Mouse (Mus musculus) adrenal gland (tissue): Measurements from ENCODE around the gene Klk15.
"Not testable (repeated sequence)": the region's sequence is repeated elsewhere in the genome, so short reads cannot be mapped to it uniquely, and the experiment has no call there.

Experiments
- intact Hi-C: fragments of 180-260 bp; cut with DNase I; formaldehyde crosslinking; loops from one replicate; pipeline ENCODE4 v1.15.1; 2025
- long read RNA-seq, 2 experiments: library from polyadenylated mRNA; unstranded; transcript quantifications; one replicate each; pipeline ENCODE4 v2.0.0; 2020; ENCODE audit warnings: borderline replicate concordance in 1 of 2; ENCODE audit not compliant: insufficient replicate concordance in 1 of 2

Gene Klk15
- long read RNA-seq, experiment 1, result 0 reads
- long read RNA-seq, experiment 2, result 0 reads

GRCm38 (mm10) chr7:43933440-43933839 is at the start of gene Klk15:
TSS of gene Klk15 (plus strand) at chr7:43933740.
- intact Hi-C loops, result no loop called here

DNA sequence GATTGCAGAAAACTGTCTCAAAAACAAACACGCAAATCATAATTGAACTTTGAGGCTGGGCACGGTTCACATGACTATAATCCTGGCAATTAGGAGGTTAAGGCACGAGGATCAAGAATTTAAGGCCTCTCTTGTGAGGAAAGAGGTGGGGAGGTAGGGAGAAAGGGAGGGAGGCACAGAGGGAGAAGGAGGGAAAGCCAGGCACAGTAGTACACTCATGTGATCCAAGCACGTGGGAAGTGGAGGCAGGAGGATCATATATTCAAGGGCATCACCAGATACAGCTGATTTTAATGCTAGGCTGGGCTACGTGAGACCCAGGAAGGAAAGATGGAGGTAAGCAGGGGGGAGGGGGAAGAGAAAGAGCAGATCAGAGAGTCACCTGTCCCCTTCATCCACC is 42.2 kb upstream of the Klk15 start:
- intact Hi-C loops, result loop anchor here (10.0 kb wide), 1 partner anchor 107 kb away; the partner anchor contains the start of gene Klk10

- intact Hi-C loops, result loop anchor here (10.0 kb wide), 1 partner anchor 107 kb away; the partner anchor contains the start of gene Klk10
Measured at GRCm38 (mm10) chr7:43891788-43892187, 41.8 kb upstream of the Klk15 start.

- intact Hi-C loops, result loop anchor here (1.0 to 10.0 kb wide), 3 partner anchors 23 to 216 kb away; partner anchors contain the start of gene Klk10
Measured at GRCm38 (mm10) chr7:43894836-43895235, 38.7 kb upstream of the Klk15 start.

DNA sequence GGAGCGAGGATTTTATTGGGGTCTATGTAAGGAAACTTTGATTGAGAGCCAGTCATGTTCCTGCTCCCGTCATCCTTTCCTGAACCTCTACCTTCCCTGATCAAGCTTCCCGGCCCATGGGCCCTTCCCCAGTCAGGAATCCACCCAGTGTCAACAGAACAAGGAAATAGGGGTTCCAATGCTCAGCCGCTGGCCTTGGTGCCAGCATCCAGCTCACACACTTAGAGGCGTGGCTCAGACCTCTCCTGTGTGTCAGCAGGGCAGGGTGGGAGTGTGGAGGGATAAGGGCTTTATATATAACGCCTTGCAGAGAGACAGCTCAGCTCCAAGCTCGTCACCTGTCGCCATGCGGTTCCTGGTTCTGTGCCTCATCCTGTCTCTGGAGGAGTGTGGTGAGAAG is 18.7 kb upstream of the Klk15 start:
- intact Hi-C loops, result no loop called here

- intact Hi-C loops, result no loop called here
Measured at GRCm38 (mm10) chr7:43918426-43918825, 15.1 kb upstream of the Klk15 start.

- intact Hi-C loops, result no loop called here
Measured at GRCm38 (mm10) chr7:43918871-43919270, 14.7 kb upstream of the Klk15 start.

GRCm38 (mm10) chr7:43919559-43920451 is 13.7 kb upstream of the Klk15 start:
- intact Hi-C loops, result loop anchor here (2.0 to 10.0 kb wide), 2 partner anchors 47 to 435 kb away; no protein-coding TSS in a partner anchor

DNA sequence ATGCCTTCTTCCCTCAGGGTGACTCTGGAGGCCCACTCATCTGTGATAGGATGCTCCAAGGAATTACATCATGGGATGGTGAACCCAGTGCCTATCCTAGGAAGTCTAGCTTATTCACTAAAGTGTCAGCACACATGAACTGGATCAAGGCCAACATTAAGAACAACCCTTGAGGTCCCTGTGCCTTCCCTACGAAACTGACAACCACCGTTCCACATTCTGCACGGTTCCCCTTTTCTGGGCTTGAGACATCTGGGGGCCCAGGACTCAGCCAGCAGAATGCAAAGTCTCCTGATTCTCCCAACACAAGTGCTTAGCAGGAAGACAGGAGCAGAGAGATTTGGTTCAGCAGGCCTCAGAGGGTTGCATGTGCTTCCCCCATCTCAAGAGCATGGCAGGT is 13.0 kb upstream of the Klk15 start:
- intact Hi-C loops, result loop anchor here (2.0 to 10.0 kb wide), 2 partner anchors 48 to 434 kb away; no protein-coding TSS in a partner anchor

- intact Hi-C loops, result loop anchor here (2.0 to 10.0 kb wide), 2 partner anchors 48 to 434 kb away; no protein-coding TSS in a partner anchor
Measured at GRCm38 (mm10) chr7:43921087-43921486, 12.5 kb upstream of the Klk15 start.

GRCm38 (mm10) chr7:43921941-43922340 is 11.6 kb upstream of the Klk15 start:
- intact Hi-C loops, result loop anchor here (2.0 to 10.0 kb wide), 2 partner anchors 49 to 433 kb away; no protein-coding TSS in a partner anchor

- intact Hi-C loops, result loop anchor here (10.0 kb wide), 1 partner anchor 429 kb away; no protein-coding TSS in a partner anchor
Measured at GRCm38 (mm10) chr7:43925985-43926384, 7.6 kb upstream of the Klk15 start.

DNA sequence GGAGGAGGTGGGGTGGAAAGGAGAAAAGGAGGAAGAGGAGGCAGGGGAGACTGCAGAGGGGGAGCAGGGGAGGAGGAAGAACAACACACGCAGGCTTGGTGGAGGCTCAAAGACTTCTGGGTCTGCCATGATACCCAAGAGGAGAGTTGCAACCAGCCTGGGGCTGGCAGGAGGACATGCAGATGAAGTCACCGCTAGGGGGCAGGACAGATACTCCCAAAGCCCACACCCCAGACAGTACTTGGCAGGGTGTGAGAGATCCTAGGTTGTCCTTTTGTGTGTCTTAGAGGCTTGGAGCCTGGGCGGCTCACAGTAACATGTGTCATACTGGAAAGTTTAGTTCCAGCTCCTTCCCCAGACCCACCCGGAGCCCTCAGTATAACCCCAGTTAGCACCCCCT is 5.0 kb upstream of the Klk15 start:
- intact Hi-C loops, result loop anchor here (10.0 kb wide), 1 partner anchor 426 kb away; no protein-coding TSS in a partner anchor

DNA sequence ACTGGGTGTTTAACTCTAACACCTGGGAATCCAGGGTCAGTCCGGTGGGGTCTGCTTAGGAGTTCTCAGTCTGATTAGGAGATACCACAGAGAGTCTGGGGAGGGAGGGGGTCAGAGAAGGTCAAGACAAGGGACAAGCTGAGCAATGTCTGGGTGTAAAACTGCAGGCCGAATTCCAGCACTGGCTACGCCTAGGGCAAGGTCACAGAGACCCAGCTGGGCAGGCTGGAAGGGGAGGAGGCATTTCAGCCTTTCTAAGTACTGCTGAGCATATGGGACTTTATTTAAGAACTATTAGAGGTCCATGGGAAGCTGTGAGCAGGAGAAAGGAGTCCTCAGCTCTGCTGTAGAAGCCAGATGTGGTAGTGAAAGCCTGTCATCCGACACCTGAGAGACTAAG is 1.2 kb upstream of the Klk15 start:
- intact Hi-C loops, result no loop called here

DNA sequence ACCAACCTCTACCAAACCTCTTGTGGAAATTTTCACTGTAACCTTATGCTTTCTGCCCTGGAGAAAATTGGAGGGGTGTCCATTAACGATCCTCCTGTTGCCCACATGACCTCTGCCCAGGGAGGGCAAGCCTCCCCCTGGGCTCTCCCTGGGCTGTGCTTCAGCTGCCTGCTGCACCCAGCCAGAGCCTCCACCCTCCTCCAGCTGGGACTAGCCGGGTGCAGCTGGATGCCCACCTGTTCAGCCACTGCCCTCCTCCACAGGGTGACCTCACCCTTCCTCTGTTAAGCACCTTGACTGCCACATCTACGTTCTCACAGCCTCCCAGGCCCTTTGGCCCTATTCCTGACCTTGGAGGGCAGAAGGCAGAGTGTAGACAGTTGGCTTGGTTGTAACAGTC is 1.2 kb downstream of the Klk15 start:
- intact Hi-C loops, result no loop called here

- intact Hi-C loops, result no loop called here
Measured at GRCm38 (mm10) chr7:43936551-43936950, 3.0 kb downstream of the Klk15 start.

- intact Hi-C loops, result not testable (repeated sequence)
Measured at GRCm38 (mm10) chr7:43942293-43942692, 8.8 kb downstream of the Klk15 start.

DNA sequence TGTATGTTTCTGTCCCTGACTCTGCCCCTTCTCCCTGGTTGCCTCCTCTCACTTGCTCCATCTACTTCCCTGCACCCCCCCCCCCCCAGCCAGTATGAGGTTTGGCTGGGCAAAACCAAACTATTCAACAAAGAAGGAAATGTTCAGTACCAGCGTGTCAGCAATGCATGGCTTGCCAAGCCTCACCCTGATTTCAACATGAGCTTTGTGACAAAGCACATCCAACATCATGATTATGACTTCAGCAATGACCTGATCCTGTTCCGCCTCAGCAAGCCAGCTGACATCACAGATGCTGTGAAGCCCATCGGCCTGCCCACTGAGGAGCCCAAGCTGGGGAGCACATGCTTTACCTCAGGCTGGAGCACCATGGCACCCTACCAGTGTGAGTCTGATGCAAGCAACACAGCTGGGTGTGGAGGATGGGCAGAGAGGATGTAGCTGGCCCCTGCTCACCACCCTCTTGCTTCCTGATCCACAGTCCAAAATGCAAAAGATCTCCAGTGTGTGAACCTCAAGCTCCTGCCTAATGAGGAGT is 11.3 kb downstream of the Klk15 start:
- intact Hi-C loops, result no loop called here

DNA sequence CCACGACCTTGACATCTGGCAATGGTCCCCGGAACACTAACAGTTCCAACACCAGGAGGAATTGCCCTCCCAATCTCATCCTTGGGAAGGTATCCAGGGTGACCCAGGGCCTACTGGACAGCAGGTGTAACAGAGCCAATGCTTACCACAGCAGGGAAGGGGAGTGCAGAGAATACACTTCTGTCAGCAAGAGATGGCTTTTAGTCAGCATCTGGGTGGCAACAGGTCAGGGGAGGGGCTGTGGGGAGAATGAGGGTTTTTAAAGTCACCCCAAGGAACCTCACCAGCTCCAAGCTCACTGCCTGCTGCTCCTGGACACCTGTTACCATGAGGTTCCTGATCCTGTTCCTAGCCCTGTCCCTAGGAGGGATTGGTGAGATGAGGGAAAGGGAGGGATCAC is 16.8 kb downstream of the Klk15 start, which contains the start of gene Klk1b8:
Klk1b8 (plus strand) TSS at position 301 of the 400 bp plus-strand sequence.
- intact Hi-C loops, result no loop called here

DNA sequence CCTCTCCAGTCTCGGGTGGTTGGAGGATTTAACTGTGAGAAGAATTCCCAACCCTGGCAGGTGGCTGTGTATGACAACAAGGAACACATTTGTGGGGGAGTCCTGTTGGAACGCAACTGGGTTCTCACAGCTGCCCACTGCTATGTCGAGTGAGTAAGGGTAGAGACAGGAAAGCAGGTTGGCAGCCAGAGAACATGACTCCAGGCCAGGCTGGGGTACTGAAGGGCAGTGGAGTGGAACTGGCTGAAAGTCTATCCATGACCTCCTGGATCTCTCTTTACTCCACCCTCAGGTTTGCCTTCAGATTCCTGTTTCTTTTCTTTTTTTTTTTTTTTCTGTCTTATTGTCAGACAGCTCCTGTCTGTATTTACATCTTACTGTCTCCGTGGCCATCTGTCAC is 19.2 kb downstream of the Klk15 start:
- intact Hi-C loops, result no loop called here

DNA sequence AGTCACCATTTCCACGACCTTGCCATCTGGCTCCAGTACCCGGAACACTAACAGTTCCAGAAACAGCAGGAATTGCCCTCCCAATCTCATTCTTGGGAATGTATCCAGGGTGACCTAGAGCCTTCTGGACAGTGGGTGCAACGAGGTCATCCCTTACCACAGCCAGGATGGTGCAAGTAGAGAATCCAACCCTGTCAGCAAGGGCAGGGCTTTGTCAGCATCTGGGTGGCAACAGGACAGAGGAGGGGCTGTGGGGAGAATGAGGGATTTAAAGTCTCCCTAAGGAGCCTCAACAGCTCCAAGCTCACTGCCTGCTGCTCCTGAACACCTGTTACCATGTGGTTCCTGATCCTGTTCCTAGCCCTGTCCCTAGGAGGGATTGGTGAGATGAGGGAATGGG is 32.9 kb downstream of the Klk15 start, which contains the start of gene Klk1b1:
Klk1b1 (plus strand) TSS at position 301 of the 400 bp plus-strand sequence.
- intact Hi-C loops, result no loop called here

DNA sequence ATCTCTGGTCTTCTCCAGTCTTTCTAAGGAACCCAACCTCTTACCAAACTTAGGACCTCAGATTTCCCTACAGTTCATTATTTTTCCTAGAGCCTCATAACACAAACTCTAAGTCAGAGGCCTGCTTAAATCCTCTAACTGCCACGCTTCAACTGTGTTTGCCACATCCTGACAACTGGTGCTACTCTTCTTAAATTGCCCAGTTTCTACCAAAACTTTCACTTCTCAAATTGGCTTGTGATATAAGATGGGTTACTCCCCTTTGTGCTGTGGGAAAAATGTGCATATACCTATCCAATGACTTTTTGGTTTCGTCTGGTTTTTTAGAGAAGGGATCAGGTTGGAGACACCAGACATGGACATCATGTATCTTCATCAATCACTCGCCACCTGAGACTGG is 33.5 kb downstream of the Klk15 start:
- intact Hi-C loops, result no loop called here
